Mouse (Mus musculus) bone marrow macrophage, adult 2 months (primary cell): ENCODE data around the gene Dok7.

ENCODE experiments used
- CTCF ChIP-seq: IDR thresholded peaks from 2 replicates; pipeline ENCODE4 v1.5.1; 2012; ENCODE audit warnings: low read depth, mild to moderate bottlenecking, low read length, moderate library complexity
- POLR2A ChIP-seq: IDR thresholded peaks from 2 replicates; pipeline ENCODE4 v1.6.1; 2012; ENCODE audit warnings: mild to moderate bottlenecking, low read depth, low read length, borderline replicate concordance

DNA sequence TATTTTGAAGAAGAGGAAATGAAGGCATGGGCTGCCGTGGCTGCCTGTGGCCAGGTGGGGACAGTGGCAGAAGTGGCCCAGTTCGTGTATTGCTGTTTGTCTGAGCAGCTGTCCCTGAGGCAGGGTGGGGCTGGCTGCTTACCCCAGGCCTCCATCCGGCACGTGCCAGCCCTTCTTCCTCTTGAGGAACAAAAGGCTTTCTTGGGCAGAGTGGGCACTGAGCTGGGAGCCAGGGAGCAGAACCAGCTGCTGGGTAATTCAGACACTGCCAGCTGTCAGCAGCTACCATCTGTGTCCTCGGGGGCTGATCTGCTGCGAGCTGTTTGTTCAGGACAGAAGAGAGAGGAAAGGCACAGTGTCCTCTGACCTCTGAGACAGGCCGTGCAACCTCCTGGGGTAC is 14.4 kb downstream of the Dok7 start:
- TF ChIP-seq CTCF (no peak), POLR2A (no peak)
